Mouse (Mus musculus) liver, embryonic 12.5 days (tissue): Measurements from ENCODE around the gene Crtc3. TPM values are rescaled to one million over a fixed set of nuclear protein-coding genes. Genes with fewer than 3 reads are reported as not detected.

ENCODE experiments used
- ATAC-seq: fragments of 200-750 bp; cut with Nextera tagmentation; 2 replicates; pipeline ENCODE4 v1.8.0; 2017; ENCODE audit warnings: moderate number of reproducible peaks, mild to moderate bottlenecking, moderate library complexity
- H3K27ac ChIP-seq: fragments of 300-500 bp; sonication (generic); 2 replicates; pipeline ENCODE4 v1.5.1; 2016; ENCODE audit warnings: mild to moderate bottlenecking
- H3K27me3 ChIP-seq: fragments of 300-500 bp; sonication (generic); replicated peaks from 2 replicates; pipeline ENCODE4 v1.6.1; 2016; ENCODE audit warnings: mild to moderate bottlenecking, moderate library complexity
- H3K36me3 ChIP-seq: fragments of 300-500 bp; sonication (generic); 2 replicates; pipeline ENCODE4 v1.6.1; 2016; ENCODE audit warnings: mild to moderate bottlenecking, moderate library complexity
- H3K4me1 ChIP-seq: fragments of 300-500 bp; sonication (generic); 2 replicates; pipeline ENCODE4 v1.6.1; 2016
- H3K4me2 ChIP-seq: fragments of 300-500 bp; sonication (generic); 2 replicates; pipeline ENCODE4 v1.6.1; 2016; ENCODE audit warnings: mild to moderate bottlenecking, moderate library complexity
- H3K4me3 ChIP-seq: fragments of 300-500 bp; sonication (generic); 2 replicates; pipeline ENCODE4 v1.5.1; 2016; ENCODE audit warnings: mild to moderate bottlenecking, moderate library complexity
- H3K9ac ChIP-seq: fragments of 300-500 bp; sonication (generic); 2 replicates; pipeline ENCODE4 v1.6.1; 2016; ENCODE audit warnings: mild to moderate bottlenecking, moderate library complexity
- H3K9me3 ChIP-seq: fragments of 300-500 bp; sonication (generic); replicated peaks from 2 replicates; pipeline ENCODE4 v1.6.1; 2016; ENCODE audit warnings: mild to moderate bottlenecking, moderate library complexity
- WGBS: fragments of 180-500 bp; shearing (Covaris S2); methylation state at CpG from one replicate; pipeline ENCODE4 v1.1.7; 2016; ENCODE audit not compliant: insufficient replicate concordance; 5-methylcytosine and 5-hydroxymethylcytosine counted together
- polyA plus RNA-seq: library from polyadenylated mRNA; unstranded; fragments of >200 nt; fragmentation: Nextera tagmentation; extraction: Ambion mirVana; gene quantifications from 2 replicates; pipeline ENCODE4 v1.2.1, GENCODE M21; 2016

The Crtc3 gene
- polyA plus RNA-seq, 1 experiment from 2014 or later: 7.1 TPM

DNA sequence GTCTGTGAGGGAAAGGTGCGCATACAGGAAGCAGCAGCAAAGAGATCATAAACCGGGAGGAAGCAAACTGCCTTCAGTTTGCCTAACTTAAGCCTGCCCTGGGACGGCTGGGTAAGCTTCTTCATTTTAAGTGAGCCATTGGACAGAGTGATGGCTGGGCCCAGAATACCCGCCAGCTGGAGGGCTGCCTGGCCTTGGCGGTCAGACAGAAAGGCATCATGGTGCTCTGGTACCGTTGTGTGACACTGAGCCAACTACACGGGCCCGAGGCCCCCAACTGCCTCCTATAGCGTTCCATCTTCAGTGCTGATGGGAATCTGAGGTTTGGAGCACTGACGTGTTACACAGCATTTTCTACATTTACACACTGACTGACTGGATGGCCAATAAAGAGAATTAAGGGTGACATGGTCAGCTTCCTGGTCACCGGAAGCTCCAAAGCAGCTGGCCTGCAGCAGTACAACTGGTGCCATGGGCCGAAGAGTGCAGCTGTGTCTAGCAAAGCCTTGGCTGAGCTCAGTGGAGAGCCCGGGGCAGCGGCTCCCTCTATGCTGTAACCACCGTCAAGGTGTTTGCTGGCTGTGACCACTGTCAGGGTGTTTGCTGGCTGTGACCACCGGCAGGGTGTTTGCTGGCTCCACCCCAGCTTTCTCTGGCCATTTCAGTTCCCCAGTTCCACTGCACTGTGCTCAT, 99.5 kb downstream of the Crtc3 start:
- 77% methylated on average over 16 of the region's 16 CpGs for WGBS
- peaks cover 52% of the 10 kb centered on the region for H3K36me3 ChIP-seq
- no peak for ATAC-seq

GRCm38 (mm10) chr7:80587684-80588083, 101.0 kb downstream of the Crtc3 start:
- no peak for ATAC-seq
- no peak overlapping the region for H3K27ac ChIP-seq
- 64% methylated on average over 10 of the region's 10 CpGs for WGBS

More for the DNA sequence above, 99.5 kb downstream of the Crtc3 start:
- Histone ChIP-seq H3K9me3 (no peaks in the 10 kb centered on the region), H3K4me2 (no peak overlapping the region), H3K4me3 (no peak overlapping the region), H3K4me1 (peaks cover 9% of the 10 kb centered on the region; the same call in 1 of the 2 replicates), H3K27ac (no peak overlapping the region), H3K9ac (no peak overlapping the region), H3K27me3 (peaks cover 5% of the 10 kb centered on the region; the same call in 1 of the 2 replicates)

DNA sequence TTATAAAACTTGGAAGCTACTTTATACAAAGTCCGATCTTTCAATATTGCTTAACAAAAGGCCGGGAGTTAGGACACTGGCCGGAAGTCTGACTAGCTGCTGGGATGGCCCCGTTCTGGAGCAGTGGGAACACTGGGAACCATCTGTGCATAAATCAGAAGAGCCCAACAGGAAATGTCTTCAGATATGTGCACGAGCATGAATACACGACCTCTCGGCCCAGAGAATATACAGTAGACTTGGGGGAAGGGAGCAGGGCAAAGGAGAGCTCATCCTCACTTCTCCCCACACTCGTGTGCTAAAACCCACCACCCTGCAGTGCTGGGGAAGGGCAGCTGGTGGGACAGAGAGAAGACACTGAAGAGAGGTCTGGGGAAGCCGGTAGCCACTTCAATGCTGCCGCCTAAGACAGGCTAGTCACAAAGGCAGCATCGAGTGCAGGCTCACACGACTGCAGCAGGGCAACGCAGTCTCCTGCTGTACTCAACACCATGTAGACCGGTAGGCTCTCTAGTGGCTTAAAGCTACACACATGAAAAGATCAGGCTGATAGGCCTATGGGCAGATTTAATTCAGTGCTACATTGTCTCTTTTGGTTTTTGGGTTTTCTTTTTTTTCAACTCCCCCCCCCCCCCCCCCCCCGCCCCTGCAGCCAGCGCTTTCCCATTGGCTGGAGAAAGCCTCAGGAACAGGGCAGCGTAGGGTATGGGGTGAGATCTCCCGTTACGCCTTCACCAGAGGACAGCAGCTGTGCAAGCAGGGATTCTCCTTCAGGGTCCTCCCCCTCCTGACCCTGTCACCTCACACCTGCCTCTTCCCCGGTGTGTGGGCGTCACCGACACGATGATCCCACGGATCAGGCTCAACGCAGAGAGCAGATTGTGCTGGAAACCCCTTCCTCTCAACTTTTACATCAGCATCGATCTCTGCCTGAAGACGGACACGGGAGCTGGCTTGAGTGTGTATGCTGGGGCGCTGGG, 101.7 kb downstream of the Crtc3 start:
- no peaks in the 10 kb centered on the region for H3K9me3 ChIP-seq
- H3K4me3 ChIP-seq: no peak overlapping the region
- peaks cover 20% of the 10 kb centered on the region for H3K4me1 ChIP-seq
- H3K27ac ChIP-seq: no peak overlapping the region
- no peak overlapping the region for H3K9ac ChIP-seq
- H3K36me3 ChIP-seq: peaks cover 31% of the 10 kb centered on the region
- 48% methylated on average over 29 of the region's 29 CpGs for WGBS
- no peak for ATAC-seq
- H3K27me3 ChIP-seq: peaks cover 5% of the 10 kb centered on the region; the same call in 1 of the 2 replicates
- 0 out of 2 replicates have a peak overlapping the region, but pooled peaks have one; percentile 3 for H3K4me2 ChIP-seq

More at GRCm38 (mm10) chr7:80587684-80588083, 101.0 kb downstream of the Crtc3 start:
- Histone ChIP-seq H3K4me2 (no peak overlapping the region), H3K9me3 (no peaks in the 10 kb centered on the region), H3K4me3 (no peak overlapping the region), H3K4me1 (peaks cover 16% of the 10 kb centered on the region), H3K9ac (no peak overlapping the region), H3K36me3 (peaks cover 38% of the 10 kb centered on the region), H3K27me3 (peaks cover 5% of the 10 kb centered on the region; the same call in 1 of the 2 replicates)

GRCm38 (mm10) chr7:80586161-80586560, 102.5 kb downstream of the Crtc3 start:
- H3K4me2 ChIP-seq: no peak overlapping the region
- H3K4me3 ChIP-seq: no peak overlapping the region
- H3K9ac ChIP-seq: no peak overlapping the region
- no peaks in the 10 kb centered on the region for H3K9me3 ChIP-seq
- peaks cover 20% of the 10 kb centered on the region for H3K4me1 ChIP-seq
- peaks cover 5% of the 10 kb centered on the region; the same call in 1 of the 2 replicates for H3K27me3 ChIP-seq
- WGBS: 54% methylated on average over 4 of the region's 4 CpGs
- no peak overlapping the region for H3K27ac ChIP-seq
- no peak for ATAC-seq
- peaks cover 23% of the 10 kb centered on the region for H3K36me3 ChIP-seq

GRCm38 (mm10) chr7:80585380-80585779, 103.3 kb downstream of the Crtc3 start:
- Histone ChIP-seq H3K4me1 (peaks cover 23% of the 10 kb centered on the region), H3K4me3 (no peak overlapping the region), H3K4me2 (no peak overlapping the region), H3K27ac (no peak overlapping the region), H3K9ac (no peak overlapping the region), H3K36me3 (peaks cover 21% of the 10 kb centered on the region), H3K9me3 (no peaks in the 10 kb centered on the region), H3K27me3 (peaks cover 5% of the 10 kb centered on the region; the same call in 1 of the 2 replicates)
- ATAC-seq: no peak
- 68% methylated on average over 9 of the region's 9 CpGs for WGBS

DNA sequence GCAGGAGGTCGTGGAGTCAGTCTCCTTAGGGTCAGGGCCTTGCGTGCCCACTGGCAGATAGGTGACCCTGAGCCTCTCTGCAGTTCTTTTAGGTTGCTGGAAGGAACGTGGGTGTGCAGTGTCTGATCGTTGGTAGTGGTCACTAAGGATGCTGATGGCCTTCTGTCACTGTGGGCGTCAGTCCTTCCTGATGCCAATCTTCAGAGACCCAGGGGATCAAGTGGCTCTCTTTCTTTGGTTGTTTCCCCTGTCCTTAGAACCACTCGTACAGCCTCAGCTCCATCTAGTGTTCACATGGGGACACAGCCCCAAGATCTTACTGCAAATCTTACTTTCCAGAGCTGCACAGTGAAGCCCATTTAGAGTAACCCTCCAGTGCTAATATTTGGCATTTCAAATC, 104.7 kb downstream of the Crtc3 start:
- WGBS: 25% methylated on average over 6 of the region's 6 CpGs
- H3K9me3 ChIP-seq: no peaks in the 10 kb centered on the region
- no peak; the same call in 1 of the 2 replicates for ATAC-seq

DNA sequence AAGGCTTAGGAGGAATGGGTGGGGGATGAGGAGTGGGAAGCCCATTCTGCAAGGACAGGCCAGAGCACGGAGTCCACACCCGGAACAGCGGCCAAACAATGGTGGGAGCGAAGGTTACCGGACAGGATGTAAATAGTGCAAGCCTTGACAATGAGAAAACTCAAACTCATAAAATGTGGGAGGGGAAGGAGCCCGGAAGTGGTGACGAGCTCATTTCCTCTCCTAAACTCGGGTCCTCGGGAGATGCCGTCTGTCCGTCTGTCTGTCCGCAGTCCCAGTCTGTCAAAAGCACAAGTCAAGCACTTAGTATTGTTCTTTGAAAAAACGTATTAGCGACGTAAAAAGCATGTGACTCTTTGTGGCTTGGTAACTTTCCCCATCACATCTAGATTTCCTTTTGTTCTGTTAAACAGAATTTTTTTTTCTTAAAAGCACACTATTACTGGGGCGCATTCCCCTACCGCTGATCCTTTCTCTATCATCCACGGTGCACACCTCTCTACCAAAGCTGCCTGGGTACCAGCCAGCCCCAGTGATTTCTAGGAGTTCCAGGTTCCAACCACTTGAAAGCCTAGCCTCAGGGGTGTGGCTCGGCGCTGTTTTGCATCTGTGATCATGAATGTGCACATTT, 105.7 kb downstream of the Crtc3 start:
- Histone ChIP-seq H3K9me3 (no peaks in the 10 kb centered on the region), H3K9ac (no peak overlapping the region), H3K4me2 (peak overlapping the region; percentile 41), H3K27ac (no peak overlapping the region), H3K36me3 (no peaks in the 10 kb centered on the region), H3K27me3 (peaks cover 5% of the 10 kb centered on the region; the same call in 1 of the 2 replicates), H3K4me3 (0 out of 2 replicates have a peak overlapping the region, but pooled peaks have one; percentile 4), H3K4me1 (peaks cover 23% of the 10 kb centered on the region)
- ATAC-seq: no peak
- 28% methylated on average over 20 of the region's 20 CpGs for WGBS

More for the DNA sequence above, 104.7 kb downstream of the Crtc3 start:
- H3K4me3 ChIP-seq: no peak overlapping the region
- no peak overlapping the region for H3K27ac ChIP-seq
- no peak overlapping the region for H3K4me2 ChIP-seq
- H3K4me1 ChIP-seq: peaks cover 23% of the 10 kb centered on the region
- H3K36me3 ChIP-seq: peaks cover 7% of the 10 kb centered on the region
- no peak overlapping the region for H3K9ac ChIP-seq
- peaks cover 5% of the 10 kb centered on the region; the same call in 1 of the 2 replicates for H3K27me3 ChIP-seq

DNA sequence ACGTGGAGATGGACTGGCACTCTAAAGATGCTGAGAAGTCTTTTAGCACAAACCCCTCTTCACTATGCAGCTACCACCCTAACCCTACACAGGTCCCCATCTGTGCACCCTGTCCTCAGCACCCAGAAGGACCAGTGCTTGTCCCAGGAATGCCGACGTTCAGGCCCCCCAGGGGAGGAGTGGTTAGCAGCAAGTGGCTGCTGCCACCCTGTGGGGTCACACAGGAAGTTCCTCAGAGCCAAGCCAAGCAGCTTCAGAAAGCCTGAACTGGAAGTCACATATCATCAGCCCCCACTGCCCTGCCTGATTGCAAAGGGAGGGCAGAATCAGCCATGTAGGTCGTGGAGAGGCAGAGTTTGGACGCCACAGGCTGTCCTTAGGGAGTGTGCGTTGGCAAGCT, 108.3 kb downstream of the Crtc3 start:
- Histone ChIP-seq H3K9me3 (no peaks in the 10 kb centered on the region), H3K9ac (no peak overlapping the region), H3K27me3 (no peaks in the 10 kb centered on the region; the same call in none of the 2 replicates), H3K27ac (no peak overlapping the region), H3K4me2 (no peak overlapping the region), H3K36me3 (no peaks in the 10 kb centered on the region), H3K4me3 (no peak overlapping the region), H3K4me1 (peaks cover 15% of the 10 kb centered on the region; the same call in 1 of the 2 replicates)
- no peak for ATAC-seq
- WGBS: 31% methylated on average over 6 of the region's 6 CpGs

DNA sequence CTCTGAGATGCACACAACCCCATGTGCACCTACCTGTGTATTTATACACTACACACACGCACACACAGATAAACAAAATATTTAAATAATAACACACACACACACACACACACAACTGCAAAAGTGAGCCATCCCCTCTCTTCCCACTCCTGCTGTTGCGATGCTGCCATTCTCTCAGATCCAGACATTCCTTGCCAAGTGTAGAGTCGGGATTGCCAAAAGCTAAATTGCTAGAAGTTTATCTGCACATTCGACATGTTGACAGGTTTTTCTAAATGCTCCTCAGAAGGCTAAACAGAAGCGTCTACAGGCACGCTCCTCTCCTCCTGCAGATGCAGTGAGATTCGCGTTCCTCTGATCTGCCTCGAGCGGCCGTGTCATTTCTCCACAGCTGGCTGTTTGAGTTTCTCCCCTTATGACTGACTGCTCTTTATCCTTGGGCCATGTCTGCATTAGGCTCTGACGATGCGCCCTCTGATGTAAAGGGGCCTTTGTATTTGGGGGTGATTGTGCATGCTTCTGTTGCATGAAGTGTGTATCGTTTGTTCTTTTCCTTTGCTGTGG, 111.2 kb downstream of the Crtc3 start:
- 70% methylated on average over 14 of the region's 14 CpGs for WGBS
- Histone ChIP-seq H3K4me3 (no peak overlapping the region), H3K9ac (no peak overlapping the region), H3K9me3 (no peaks in the 10 kb centered on the region), H3K27me3 (peaks cover 10% of the 10 kb centered on the region), H3K4me1 (peaks cover 5% of the 10 kb centered on the region), H3K27ac (no peak overlapping the region), H3K36me3 (no peaks in the 10 kb centered on the region), H3K4me2 (no peak overlapping the region)
- no peak for ATAC-seq

GRCm38 (mm10) chr7:80576626-80577025, 112.1 kb downstream of the Crtc3 start:
- Histone ChIP-seq H3K9ac (no peak overlapping the region), H3K27me3 (peaks cover 16% of the 10 kb centered on the region), H3K27ac (no peak overlapping the region), H3K4me3 (no peak overlapping the region), H3K4me1 (peaks cover 3% of the 10 kb centered on the region; the same call in 1 of the 2 replicates), H3K36me3 (no peaks in the 10 kb centered on the region), H3K9me3 (no peaks in the 10 kb centered on the region), H3K4me2 (no peak overlapping the region)
- WGBS: 71% methylated on average over 3 of the region's 3 CpGs
- no peak for ATAC-seq

- Histone ChIP-seq H3K9ac (no peak overlapping the region), H3K27me3 (peaks cover 21% of the 10 kb centered on the region), H3K36me3 (no peaks in the 10 kb centered on the region), H3K4me3 (no peak overlapping the region), H3K27ac (no peak overlapping the region), H3K9me3 (no peaks in the 10 kb centered on the region), H3K4me1 (peaks cover 3% of the 10 kb centered on the region; the same call in 1 of the 2 replicates), H3K4me2 (no peak overlapping the region)
- WGBS: 30% methylated on average over 9 of the region's 9 CpGs
- ATAC-seq: no peak
Measured at GRCm38 (mm10) chr7:80575750-80576149, 112.9 kb downstream of the Crtc3 start.
